Mouse (Mus musculus) midbrain, embryonic 10.5 days (tissue): ENCODE results near the gene Fance. TPM values are rescaled to one million over a fixed set of nuclear protein-coding genes. Genes with fewer than 3 reads are reported as not detected.
A peak's percentile ranks its signal among the peaks of the same experiment; 100 is the strongest.

Experiments used
- DNase-seq: peaks from one replicate; pipeline ENCODE4 v3.0.0-alpha.2; 2017; ENCODE audit warnings: low spot score
- H3K27ac ChIP-seq: fragments of 300-500 bp; sonication (generic); replicated peaks from 2 replicates; pipeline ENCODE4 v1.5.1; 2016; ENCODE audit warnings: mild to moderate bottlenecking
- H3K27me3 ChIP-seq: fragments of 300-500 bp; sonication (generic); 2 replicates; pipeline ENCODE4 v1.6.1; 2016; ENCODE audit warnings: low read depth, mild to moderate bottlenecking; ENCODE audit not compliant: poor library complexity, severe bottlenecking
- H3K36me3 ChIP-seq: fragments of 300-500 bp; sonication (generic); 2 replicates; pipeline ENCODE4 v1.6.1; 2016; ENCODE audit warnings: mild to moderate bottlenecking, moderate library complexity
- H3K4me1 ChIP-seq: fragments of 300-500 bp; sonication (generic); 2 replicates; pipeline ENCODE4 v1.6.1; 2016
- H3K4me3 ChIP-seq: fragments of 300-500 bp; sonication (generic); 2 replicates; pipeline ENCODE4 v1.5.1; 2016; ENCODE audit warnings: mild to moderate bottlenecking, moderate library complexity
- H3K9me3 ChIP-seq: fragments of 300-500 bp; sonication (generic); replicated peaks from 2 replicates; pipeline ENCODE4 v1.6.1; 2016; ENCODE audit warnings: mild to moderate bottlenecking
- WGBS: fragments of 180-500 bp; shearing (Covaris S2); methylation state at CpG from one replicate; pipeline ENCODE4 v1.1.7; 2016; 5-methylcytosine and 5-hydroxymethylcytosine counted together
- polyA plus RNA-seq: library from polyadenylated mRNA; unstranded; fragments of >200 nt; fragmentation: Nextera tagmentation; extraction: Ambion mirVana; gene quantifications from 2 replicates; pipeline ENCODE4 v1.2.1, GENCODE M21; 2016

The Fance gene
- polyA plus RNA-seq = 28.2 and 30.8 TPM in 2 replicates

- Histone ChIP-seq H3K27me3 (no peaks in the 10 kb centered on the region), H3K36me3 (peaks cover 32% of the 10 kb centered on the region), H3K4me3 (peak within 1 kb of the TSS; percentile 94), H3K9me3 (no peaks in the 10 kb centered on the region), H3K27ac (peak within 1 kb of the TSS; percentile 95), H3K4me1 (peaks cover 46% of the 10 kb centered on the region)
- WGBS = under 1% methylated on average over 69 of the region's 69 CpGs
- peak; percentile 99 for DNase-seq
Measured at GRCm38 (mm10) chr17:28313212-28313879, at the start of gene Fance. Gene Fance (plus strand): TSS chr17:28313519.

GRCm38 (mm10) chr17:28267251-28267650 is 46.1 kb upstream of the Fance start:
- Histone ChIP-seq H3K36me3 (no peaks in the 10 kb centered on the region), H3K27ac (no peak overlapping the region), H3K9me3 (no peaks in the 10 kb centered on the region), H3K4me3 (no peak overlapping the region), H3K4me1 (peaks cover 27% of the 10 kb centered on the region), H3K27me3 (no peaks in the 10 kb centered on the region)
- DNase-seq = no peak
- WGBS = 92% methylated on average over 5 of the region's 5 CpGs

GRCm38 (mm10) chr17:28270165-28270564 is 43.2 kb upstream of the Fance start:
- H3K36me3 ChIP-seq = no peaks in the 10 kb centered on the region
- no peaks in the 10 kb centered on the region for H3K27me3 ChIP-seq
- no peaks in the 10 kb centered on the region for H3K9me3 ChIP-seq
- no peak overlapping the region for H3K27ac ChIP-seq
- no peak overlapping the region for H3K4me3 ChIP-seq
- no peak for DNase-seq
- WGBS = 78% methylated on average over 13 of the region's 13 CpGs
- H3K4me1 ChIP-seq = peaks cover 13% of the 10 kb centered on the region; the same call in 1 of the 2 replicates

- H3K36me3 ChIP-seq = no peaks in the 10 kb centered on the region
- 0 out of 2 replicates have a peak overlapping the region, but pooled peaks have one; percentile 17 for H3K27ac ChIP-seq
- H3K4me1 ChIP-seq = 0 out of 2 replicates have a peak, but pooled peaks cover 7% of the 10 kb centered on the region
- no peak for DNase-seq
- H3K4me3 ChIP-seq = no peak overlapping the region
- H3K27me3 ChIP-seq = no peaks in the 10 kb centered on the region
- no peaks in the 10 kb centered on the region for H3K9me3 ChIP-seq
- WGBS = 83% methylated on average over 12 of the region's 12 CpGs
Measured at GRCm38 (mm10) chr17:28271537-28272266, 41.6 kb upstream of the Fance start.

- H3K4me1 ChIP-seq = peaks cover 11% of the 10 kb centered on the region
- no peak overlapping the region for H3K4me3 ChIP-seq
- no peak overlapping the region for H3K27ac ChIP-seq
- H3K27me3 ChIP-seq = no peaks in the 10 kb centered on the region
- no peak for DNase-seq
- H3K9me3 ChIP-seq = no peaks in the 10 kb centered on the region
- no peaks in the 10 kb centered on the region for H3K36me3 ChIP-seq
- WGBS = 89% methylated on average over 9 of the region's 9 CpGs
Measured at GRCm38 (mm10) chr17:28272281-28272680, 41.0 kb upstream of the Fance start.

GRCm38 (mm10) chr17:28272837-28273236 is 40.5 kb upstream of the Fance start:
- 86% methylated on average over 6 of the region's 6 CpGs for WGBS
- no peak overlapping the region for H3K27ac ChIP-seq
- H3K36me3 ChIP-seq = no peaks in the 10 kb centered on the region
- H3K4me3 ChIP-seq = no peak overlapping the region
- peaks cover 17% of the 10 kb centered on the region for H3K4me1 ChIP-seq
- DNase-seq = no peak
- no peaks in the 10 kb centered on the region for H3K9me3 ChIP-seq
- no peaks in the 10 kb centered on the region for H3K27me3 ChIP-seq

- H3K4me3 ChIP-seq = no peak overlapping the region
- no peaks in the 10 kb centered on the region for H3K36me3 ChIP-seq
- WGBS = 88% methylated on average over 3 of the region's 3 CpGs
- H3K27ac ChIP-seq = no peak overlapping the region
- H3K4me1 ChIP-seq = peaks cover 27% of the 10 kb centered on the region
- DNase-seq = no peak
- H3K9me3 ChIP-seq = no peaks in the 10 kb centered on the region
- no peaks in the 10 kb centered on the region for H3K27me3 ChIP-seq
Measured at GRCm38 (mm10) chr17:28274739-28275138, 38.6 kb upstream of the Fance start.

- Histone ChIP-seq H3K27ac (peak overlapping the region; percentile 42; the same call in 1 of the 2 replicates), H3K27me3 (no peaks in the 10 kb centered on the region), H3K36me3 (no peaks in the 10 kb centered on the region), H3K9me3 (no peaks in the 10 kb centered on the region), H3K4me1 (peaks cover 39% of the 10 kb centered on the region), H3K4me3 (no peak overlapping the region)
- DNase-seq = no peak
- WGBS = 87% methylated on average over 14 of the region's 14 CpGs
Measured at GRCm38 (mm10) chr17:28277226-28277625, 36.1 kb upstream of the Fance start.

- Histone ChIP-seq H3K9me3 (no peaks in the 10 kb centered on the region), H3K36me3 (no peaks in the 10 kb centered on the region), H3K4me1 (peaks cover 39% of the 10 kb centered on the region), H3K27me3 (no peaks in the 10 kb centered on the region), H3K4me3 (no peak overlapping the region), H3K27ac (peak overlapping the region; percentile 42; the same call in 1 of the 2 replicates)
- WGBS = 76% methylated on average over 10 of the region's 10 CpGs
- DNase-seq = no peak
Measured at GRCm38 (mm10) chr17:28277721-28278120, 35.6 kb upstream of the Fance start.

GRCm38 (mm10) chr17:28278156-28278555 is 35.2 kb upstream of the Fance start:
- 87% methylated on average over 3 of the region's 3 CpGs for WGBS
- DNase-seq = no peak
- Histone ChIP-seq H3K36me3 (no peaks in the 10 kb centered on the region), H3K9me3 (no peaks in the 10 kb centered on the region), H3K4me3 (no peak overlapping the region), H3K27me3 (no peaks in the 10 kb centered on the region), H3K27ac (no peak overlapping the region), H3K4me1 (peaks cover 39% of the 10 kb centered on the region)

- H3K27me3 ChIP-seq = no peaks in the 10 kb centered on the region
- no peaks in the 10 kb centered on the region for H3K9me3 ChIP-seq
- DNase-seq = no peak
- H3K4me3 ChIP-seq = no peak overlapping the region
- H3K36me3 ChIP-seq = no peaks in the 10 kb centered on the region
- WGBS = 62% methylated on average over 4 of the region's 4 CpGs
- H3K4me1 ChIP-seq = peaks cover 39% of the 10 kb centered on the region
- 0 out of 2 replicates have a peak overlapping the region, but pooled peaks have one; percentile 43 for H3K27ac ChIP-seq
Measured at GRCm38 (mm10) chr17:28279236-28279635, 34.1 kb upstream of the Fance start.

GRCm38 (mm10) chr17:28279780-28280422 is 33.4 kb upstream of the Fance start:
- H3K4me3 ChIP-seq = no peak overlapping the region
- 74% methylated on average over 15 of the region's 15 CpGs for WGBS
- H3K36me3 ChIP-seq = no peaks in the 10 kb centered on the region
- peak overlapping the region; percentile 46 for H3K27ac ChIP-seq
- no peaks in the 10 kb centered on the region for H3K9me3 ChIP-seq
- peaks cover 39% of the 10 kb centered on the region for H3K4me1 ChIP-seq
- H3K27me3 ChIP-seq = no peaks in the 10 kb centered on the region
- DNase-seq = no peak
